13 mouse cellular contexts compared by ENCODE assay signal in genomic region chr9:122185953-122186352, GRCm38 (mm10).
A peak's percentile ranks its signal among the peaks of the same experiment; 100 is the strongest.
DNase-seq lines count a peak whose midpoint lies in the region; ATAC-seq lines count a peak whose summit lies in the region.
"Had no signal": no experiment of that assay in that cellular context is flagged by ENCODE, and none has a peak within 500 bp of the region (broad histone marks: within the 10 kb centered on the region; RNA-seq: fewer than 3 reads in every experiment).

No protein-coding gene starts in this region.

- H3K36me3 ChIP-seq in kidney, embryonic 15.5 days = no peaks in the 10 kb centered on the region
- H3K36me3 ChIP-seq in midbrain, embryonic 10.5 days = no peaks in the 10 kb centered on the region
- H3K36me3 ChIP-seq in midbrain, embryonic 14.5 days (ENCODE audit: control insufficient read depth, insufficient read depth, low read length) = no peaks in the 10 kb centered on the region
- H3K36me3 ChIP-seq: forebrain, embryonic 15.5 days had no signal

- no peak overlapping the region for H3K4me2 ChIP-seq in kidney, embryonic 15.5 days
- H3K4me2 ChIP-seq in midbrain, embryonic 14.5 days (ENCODE audit: low read length) = no peak overlapping the region
- H3K4me2 ChIP-seq: forebrain, embryonic 15.5 days had no signal

- peak; percentile 67 for ATAC-seq in frontal cortex, adult (ENCODE audit: low TSS enrichment)
- no peak for ATAC-seq in kidney, embryonic 15.5 days (replicated peaks; ENCODE audit: low FRiP score)
- no peak for ATAC-seq in midbrain, embryonic 14.5 days (ENCODE audit: low FRiP score, low TSS enrichment)
- ATAC-seq: forebrain, embryonic 15.5 days had no signal

- H3K27me3 ChIP-seq in kidney, embryonic 15.5 days = no peaks in the 10 kb centered on the region
- no peaks in the 10 kb centered on the region for H3K27me3 ChIP-seq in midbrain, embryonic 10.5 days (ENCODE audit: low read depth, poor library complexity, severe bottlenecking)
- no peaks in the 10 kb centered on the region for H3K27me3 ChIP-seq in midbrain, embryonic 14.5 days (ENCODE audit: control insufficient read depth, insufficient read depth, low read length)
- H3K27me3 ChIP-seq: forebrain, embryonic 15.5 days had no signal

- H3K9me3 ChIP-seq in kidney, embryonic 15.5 days (replicated peaks) = no peaks in the 10 kb centered on the region
- no peaks in the 10 kb centered on the region for H3K9me3 ChIP-seq in midbrain, embryonic 10.5 days (replicated peaks)
- H3K9me3 ChIP-seq in midbrain, embryonic 14.5 days (ENCODE audit: control insufficient read depth, low read length) = no peaks in the 10 kb centered on the region
- H3K9me3 ChIP-seq: forebrain, embryonic 15.5 days had no signal

- H3K4me1 ChIP-seq in kidney, embryonic 15.5 days = peaks cover 18% of the 10 kb centered on the region
- H3K4me1 ChIP-seq in midbrain, embryonic 10.5 days = peaks cover 8% of the 10 kb centered on the region
- no peaks in the 10 kb centered on the region for H3K4me1 ChIP-seq in midbrain, embryonic 14.5 days (ENCODE audit: control insufficient read depth, insufficient read depth, low read length)
- H3K4me1 ChIP-seq: forebrain, embryonic 15.5 days had no signal

- DNase-seq in frontal cortex, postnatal 14 days (ENCODE audit: low spot score in 2 of 2) = no peak
- no peak for DNase-seq in kidney, adult 11 months
- DNase-seq in midbrain, embryonic 10.5 days (ENCODE audit: low spot score) = no peak
- no peak for DNase-seq in midbrain, embryonic 14.5 days
- no peak for DNase-seq in cerebellum, postnatal 36 days
- no peak for DNase-seq in Muller cell, postnatal 12 days (ENCODE audit: inconsistent ontology term)
- DNase-seq: adrenal gland, adult 8-10 months; cerebellum, postnatal 14 days; lung, adult 18-20 months had no signal

- H3K27ac ChIP-seq in kidney, embryonic 15.5 days = peak overlapping the region; percentile 55
- H3K27ac ChIP-seq in midbrain, embryonic 10.5 days (replicated peaks) = peak overlapping the region; percentile 34; the same call in 1 of the 2 replicates
- H3K27ac ChIP-seq in midbrain, embryonic 14.5 days (replicated peaks; ENCODE audit: low read depth, low read length) = no peak overlapping the region
- H3K27ac ChIP-seq: forebrain, embryonic 15.5 days had no signal

- no peak overlapping the region for H3K4me3 ChIP-seq in kidney, embryonic 15.5 days (replicated peaks)
- no peak overlapping the region for H3K4me3 ChIP-seq in midbrain, embryonic 10.5 days
- no peak overlapping the region for H3K4me3 ChIP-seq in midbrain, embryonic 14.5 days (replicated peaks; ENCODE audit: low read depth, low read length)
- H3K4me3 ChIP-seq: forebrain, embryonic 15.5 days; myocyte had no signal

- no peak overlapping the region for H3K9ac ChIP-seq in kidney, embryonic 15.5 days
- no peak overlapping the region for H3K9ac ChIP-seq in midbrain, embryonic 14.5 days (replicated peaks; ENCODE audit: low read length)
- H3K9ac ChIP-seq: forebrain, embryonic 15.5 days had no signal

- 64% methylated on average over 6 of the region's 6 CpGs for WGBS in kidney, embryonic 15.5 days
- 70% methylated on average over 6 of the region's 6 CpGs for WGBS in midbrain, embryonic 10.5 days
- WGBS in midbrain, embryonic 14.5 days = 74% methylated on average over 6 of the region's 6 CpGs
